Mouse (Mus musculus) liver, postnatal 0 days (tissue): Measurements from ENCODE around the gene Chek1.

Source experiments
- CTCF ChIP-seq: sonication (generic); IDR thresholded peaks from 2 replicates; pipeline ENCODE4 v1.5.1; 2016; ENCODE audit warnings: antibody characterized with exemption, low read depth
- EP300 ChIP-seq: IDR thresholded peaks from 2 replicates; pipeline ENCODE4 v1.6.1; 2016; ENCODE audit warnings: antibody characterized with exemption, low read depth, mild to moderate bottlenecking

GRCm38 (mm10) chr9:36726131-36727033 lies 483 bp downstream of the Chek1 start:
- peak; percentile 8; the same call in 1 of the 2 replicates for TF ChIP-seq CTCF
- TF ChIP-seq EP300, result no peak
